Mouse (Mus musculus) testis, adult 2 months (tissue): ENCODE measurements around the gene Fat3.

Source experiments
- CTCF ChIP-seq: fragments of 200-500 bp; IDR thresholded peaks from 2 replicates; pipeline ENCODE4 v1.5.1; 2012; ENCODE audit warnings: low read depth, mild to moderate bottlenecking, inconsistent platforms, low read length, moderate library complexity; ENCODE audit not compliant: control insufficient read depth, insufficient read depth, insufficient replicate concordance
- POLR2A ChIP-seq: fragments of 200-500 bp; IDR thresholded peaks from 2 replicates; pipeline ENCODE4 v1.6.1; 2012; ENCODE audit warnings: low read depth, mild to moderate bottlenecking, inconsistent platforms, low read length, moderate library complexity; ENCODE audit not compliant: control insufficient read depth

DNA sequence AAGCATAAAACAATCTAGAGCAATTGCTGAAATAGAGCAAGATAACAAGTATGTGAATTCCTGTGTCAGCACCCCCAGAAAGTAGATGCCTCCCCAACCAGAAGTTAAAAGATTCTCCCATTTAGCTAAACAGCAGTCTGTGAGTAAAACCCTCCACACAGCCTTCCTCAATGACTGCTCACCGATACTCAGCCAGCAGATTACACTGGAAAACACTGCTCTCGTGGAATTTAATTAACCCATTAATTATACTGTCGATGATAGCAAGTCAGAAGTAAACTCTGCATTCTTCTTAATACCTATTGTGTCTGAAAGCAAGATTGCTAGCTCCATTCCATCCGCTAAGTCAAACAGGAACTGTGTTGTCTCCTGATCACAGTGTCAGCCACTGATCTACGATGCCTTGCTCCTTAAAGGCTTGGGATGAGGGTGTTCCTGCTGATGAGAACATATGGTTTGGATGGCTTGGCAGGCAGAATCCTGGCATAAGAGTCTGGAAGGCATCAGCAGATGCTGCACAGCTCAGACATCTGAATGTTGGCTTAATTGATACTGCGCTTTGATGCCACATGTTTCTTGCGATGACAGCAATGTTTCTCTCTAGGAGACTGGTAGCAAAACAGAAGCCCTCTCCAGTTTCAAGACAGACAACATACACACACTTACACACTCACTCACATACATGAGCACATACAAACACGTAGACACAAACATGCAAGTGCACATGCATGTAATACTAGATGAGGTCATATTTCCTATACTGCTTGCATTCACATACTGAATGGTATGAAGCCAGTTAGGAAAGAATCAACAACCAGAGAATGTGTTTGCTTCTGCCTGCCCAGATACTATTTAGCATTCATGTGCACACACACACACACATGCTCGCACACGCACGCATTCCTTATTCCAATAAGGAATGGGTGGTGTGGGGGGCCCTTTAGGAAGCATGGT, 155.9 kb downstream of the Fat3 start:
- TF ChIP-seq CTCF, result no peak
- TF ChIP-seq POLR2A, result no peak
